Mouse (Mus musculus): ENCODE results near the gene Abhd11. TPM values are rescaled to one million over a fixed set of nuclear protein-coding genes. Genes with fewer than 3 reads are reported as not detected.

Abhd11 gene
- polyA plus RNA-seq, 1 experiment, result not detected

- peaks cover 22% of the 10 kb centered on the region for H3K4me1 ChIP-seq (ENCODE audit: control insufficient read depth, insufficient read depth, low read length)
- no peak for TF ChIP-seq POLR2A (IDR thresholded peaks at IDR 0.05; ENCODE audit: insufficient read depth, low read depth, low read length)
- TF ChIP-seq CTCF (IDR thresholded peaks at IDR 0.05; ENCODE audit: insufficient read depth, low read depth, low read length), result no peak
Observed at GRCm38 (mm10) chr5:135032581-135032980, 23.6 kb downstream of the Abhd11 start.

DNA sequence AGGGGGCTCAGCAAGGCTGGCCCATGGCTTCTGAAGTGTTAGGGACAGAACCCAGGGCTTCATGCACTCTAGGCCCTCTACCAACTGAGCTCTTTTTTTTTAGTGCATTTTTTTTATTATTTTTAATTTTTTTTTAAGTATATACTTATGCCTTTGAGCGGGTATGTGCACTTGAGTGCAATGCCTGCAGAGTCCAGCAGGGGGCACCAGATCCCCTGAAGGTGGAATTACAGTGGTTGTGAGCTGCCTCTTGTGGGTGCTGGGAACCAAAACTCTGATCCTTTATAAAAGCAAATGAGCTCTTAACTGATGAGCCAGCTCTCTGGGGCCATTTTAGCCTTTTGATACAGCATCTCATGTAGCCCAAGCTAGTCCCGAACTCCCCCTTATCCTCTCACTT is 25.6 kb downstream of the Abhd11 start:
- TF ChIP-seq CTCF (IDR thresholded peaks at IDR 0.05; ENCODE audit: insufficient read depth, low read depth, low read length), result no peak; the same call in 1 of the 2 replicates
- Histone ChIP-seq H3K4me1 (ENCODE audit: control insufficient read depth, insufficient read depth, low read length) (peaks cover 17% of the 10 kb centered on the region), H3K4me3 (ENCODE audit: insufficient read depth, low read depth, low read length) (no peak overlapping the region), H3K27ac (ENCODE audit: insufficient read depth, low read depth, low read length) (no peak overlapping the region)
- 96% methylated on average over 2 of the region's 2 CpGs for WGBS

More at GRCm38 (mm10) chr5:135032581-135032980, 23.6 kb downstream of the Abhd11 start:
- Histone ChIP-seq H3K27ac (ENCODE audit: insufficient read depth, low read depth, low read length) (no peak overlapping the region), H3K4me3 (ENCODE audit: insufficient read depth, low read depth, low read length) (no peak overlapping the region)
- whole genome bisulfite sequencing, result 91% methylated on average over 5 of the region's 5 CpGs

GRCm38 (mm10) chr5:135035608-135036359 is 26.8 kb downstream of the Abhd11 start:
- no peak overlapping the region for H3K27ac ChIP-seq (ENCODE audit: insufficient read depth, low read depth, low read length)
- no peak for TF ChIP-seq POLR2A (IDR thresholded peaks at IDR 0.05; ENCODE audit: insufficient read depth, low read depth, low read length)
- TF ChIP-seq CTCF (IDR thresholded peaks at IDR 0.05; ENCODE audit: insufficient read depth, low read depth, low read length), result no peak
- H3K4me3 ChIP-seq (ENCODE audit: insufficient read depth, low read depth, low read length), result no peak overlapping the region
- 61% methylated on average over 18 of the region's 18 CpGs for WGBS
- H3K4me1 ChIP-seq (ENCODE audit: control insufficient read depth, insufficient read depth, low read length), result peaks cover 29% of the 10 kb centered on the region

GRCm38 (mm10) chr5:135037946-135038345 is 29.0 kb downstream of the Abhd11 start:
- no peak overlapping the region for H3K4me3 ChIP-seq (ENCODE audit: insufficient read depth, low read depth, low read length)
- no peak for TF ChIP-seq CTCF (IDR thresholded peaks at IDR 0.05; ENCODE audit: insufficient read depth, low read depth, low read length)
- TF ChIP-seq POLR2A (IDR thresholded peaks at IDR 0.05; ENCODE audit: insufficient read depth, low read depth, low read length), result no peak
- WGBS, result 76% methylated on average over 3 of the region's 3 CpGs
- peaks cover 41% of the 10 kb centered on the region for H3K4me1 ChIP-seq (ENCODE audit: control insufficient read depth, insufficient read depth, low read length)
- no peak overlapping the region for H3K27ac ChIP-seq (ENCODE audit: insufficient read depth, low read depth, low read length)

DNA sequence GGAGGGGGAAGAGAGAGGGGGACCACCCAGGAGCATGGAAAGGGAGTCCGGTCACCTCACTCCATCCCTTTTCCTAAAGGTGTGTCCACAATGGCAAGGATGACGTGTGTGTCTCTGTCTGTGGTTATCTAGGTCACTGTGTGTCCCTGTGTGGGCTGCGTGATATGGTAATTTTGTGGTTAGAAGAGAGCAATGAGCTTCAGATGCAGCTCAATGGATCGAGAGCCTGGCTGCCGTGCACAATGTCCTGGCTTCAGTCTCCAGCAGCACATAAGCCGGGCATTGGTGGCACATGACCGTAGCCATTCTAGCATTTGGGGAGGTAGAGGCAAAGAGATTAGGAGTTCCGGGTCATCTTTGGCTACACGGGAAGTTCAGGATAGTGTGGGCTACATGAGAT is 30.6 kb downstream of the Abhd11 start:
- Histone ChIP-seq H3K4me1 (ENCODE audit: control insufficient read depth, insufficient read depth, low read length) (peaks cover 41% of the 10 kb centered on the region), H3K4me3 (ENCODE audit: insufficient read depth, low read depth, low read length) (no peak overlapping the region), H3K27ac (ENCODE audit: insufficient read depth, low read depth, low read length) (peak overlapping the region; percentile 26)
- TF ChIP-seq POLR2A (IDR thresholded peaks at IDR 0.05; ENCODE audit: insufficient read depth, low read depth, low read length) (no peak), CTCF (IDR thresholded peaks at IDR 0.05; ENCODE audit: insufficient read depth, low read depth, low read length) (no peak)
- WGBS, result 74% methylated on average over 9 of the region's 9 CpGs

DNA sequence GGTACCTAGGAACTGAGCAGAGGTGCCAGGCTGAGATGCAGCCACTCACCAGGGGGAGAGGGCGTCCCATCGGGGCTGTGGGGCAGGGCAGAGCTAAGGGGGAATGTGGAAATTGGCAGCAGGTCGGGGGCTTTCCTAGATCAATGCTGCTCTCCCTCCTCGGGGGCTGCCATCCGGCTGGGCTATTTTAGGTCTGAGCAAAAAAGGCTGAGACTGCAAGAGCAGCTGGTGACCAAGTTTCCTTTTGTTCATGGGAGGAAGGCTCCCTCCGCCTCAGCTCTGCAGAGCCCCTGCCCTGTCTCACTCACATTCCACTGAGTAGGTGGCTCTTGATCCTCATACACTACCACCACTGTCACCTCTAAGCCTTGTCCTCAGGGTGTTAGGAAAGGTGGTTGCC is 31.1 kb downstream of the Abhd11 start:
- WGBS, result 20% methylated on average over 6 of the region's 6 CpGs
- Histone ChIP-seq H3K4me1 (ENCODE audit: control insufficient read depth, insufficient read depth, low read length) (peaks cover 44% of the 10 kb centered on the region), H3K4me3 (ENCODE audit: insufficient read depth, low read depth, low read length) (no peak overlapping the region), H3K27ac (ENCODE audit: insufficient read depth, low read depth, low read length) (peak overlapping the region; percentile 26)
- TF ChIP-seq CTCF (IDR thresholded peaks at IDR 0.05; ENCODE audit: insufficient read depth, low read depth, low read length), result no peak
- TF ChIP-seq POLR2A (IDR thresholded peaks at IDR 0.05; ENCODE audit: insufficient read depth, low read depth, low read length), result no peak

DNA sequence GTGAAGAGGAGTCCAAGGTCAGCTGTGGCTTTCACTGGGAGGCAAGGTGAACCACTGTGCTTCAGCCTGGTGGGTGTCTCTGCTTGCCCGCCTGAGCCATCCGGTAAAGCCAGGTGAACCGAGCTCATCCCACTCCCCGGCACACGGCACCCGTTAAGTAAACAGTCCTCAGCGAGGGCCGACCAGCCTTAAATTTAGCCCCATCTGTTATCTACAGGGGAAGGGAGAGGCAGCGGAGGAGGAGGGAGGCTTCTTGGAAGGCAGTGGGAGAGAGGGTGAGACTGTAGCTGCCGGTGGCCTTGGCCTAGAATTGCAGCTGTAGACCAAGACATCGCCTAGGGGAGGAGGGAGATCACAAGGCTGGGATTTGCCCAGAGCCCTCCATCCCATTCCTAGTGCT is 31.8 kb downstream of the Abhd11 start:
- WGBS, result 61% methylated on average over 11 of the region's 11 CpGs
- no peak overlapping the region for H3K4me3 ChIP-seq (ENCODE audit: insufficient read depth, low read depth, low read length)
- peak overlapping the region; percentile 26 for H3K27ac ChIP-seq (ENCODE audit: insufficient read depth, low read depth, low read length)
- no peak for TF ChIP-seq POLR2A (IDR thresholded peaks at IDR 0.05; ENCODE audit: insufficient read depth, low read depth, low read length)
- no peak for TF ChIP-seq CTCF (IDR thresholded peaks at IDR 0.05; ENCODE audit: insufficient read depth, low read depth, low read length)
- H3K4me1 ChIP-seq (ENCODE audit: control insufficient read depth, insufficient read depth, low read length), result peaks cover 43% of the 10 kb centered on the region

DNA sequence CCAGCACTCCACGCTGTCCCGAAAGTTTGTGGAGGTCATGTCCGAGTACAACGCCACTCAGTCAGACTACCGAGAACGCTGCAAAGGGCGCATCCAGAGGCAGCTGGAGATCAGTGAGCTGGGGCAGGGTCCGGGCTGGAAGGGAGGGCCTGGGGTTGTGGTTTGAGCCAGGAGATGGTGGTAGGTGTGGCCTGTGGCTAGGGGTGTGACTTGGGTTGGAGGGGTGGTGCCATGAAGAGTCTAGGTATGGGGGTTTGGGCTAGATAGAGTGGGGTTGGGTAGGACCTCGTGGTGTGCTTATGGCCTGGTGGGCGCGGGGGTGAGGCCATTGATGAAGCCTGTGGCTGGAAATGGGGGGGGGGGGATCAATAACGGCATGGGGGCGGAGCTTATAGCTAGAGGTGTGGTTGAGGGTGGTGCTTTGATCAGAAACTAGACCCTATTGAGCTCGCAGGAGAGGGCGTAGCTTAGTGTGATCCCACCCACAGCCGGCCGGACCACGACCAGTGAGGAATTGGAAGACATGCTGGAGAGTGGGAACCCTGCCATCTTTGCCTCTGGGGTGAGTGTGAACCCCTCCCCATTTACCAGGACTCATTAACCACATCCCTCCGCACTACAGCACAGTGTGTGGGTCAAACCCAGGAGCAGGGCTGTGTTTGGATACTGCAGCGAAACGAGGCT is 33.3 kb downstream of the Abhd11 start:
- Histone ChIP-seq H3K4me1 (ENCODE audit: control insufficient read depth, insufficient read depth, low read length) (peaks cover 34% of the 10 kb centered on the region), H3K4me3 (ENCODE audit: insufficient read depth, low read depth, low read length) (no peak overlapping the region), H3K27ac (ENCODE audit: insufficient read depth, low read depth, low read length) (no peak overlapping the region)
- whole genome bisulfite sequencing, result 53% methylated on average over 21 of the region's 21 CpGs
- TF ChIP-seq CTCF (IDR thresholded peaks at IDR 0.05; ENCODE audit: insufficient read depth, low read depth, low read length) (no peak), POLR2A (IDR thresholded peaks at IDR 0.05; ENCODE audit: insufficient read depth, low read depth, low read length) (no peak)

DNA sequence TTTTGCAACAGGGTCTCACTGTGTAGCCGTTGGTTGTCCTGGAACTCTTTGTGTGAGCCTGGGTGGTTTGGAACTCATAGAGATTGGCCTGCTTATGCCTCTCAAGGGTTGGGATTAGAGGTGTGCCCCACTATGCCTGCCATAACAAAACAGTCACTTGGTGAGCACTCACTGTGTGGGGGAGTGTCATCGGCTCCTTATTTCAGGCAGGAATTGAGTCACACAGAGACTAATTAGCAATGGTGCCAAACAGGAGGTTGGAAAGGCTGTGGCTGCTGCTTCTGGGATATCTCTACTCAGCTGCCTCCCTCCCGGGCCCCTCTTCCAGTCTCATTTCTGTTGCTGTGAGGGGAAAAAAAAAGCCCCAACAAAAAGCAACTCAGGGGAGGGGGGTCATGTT is 35.6 kb downstream of the Abhd11 start:
- WGBS, result 39% methylated on average over 3 of the region's 3 CpGs
- TF ChIP-seq POLR2A (IDR thresholded peaks at IDR 0.05; ENCODE audit: insufficient read depth, low read depth, low read length) (no peak), CTCF (IDR thresholded peaks at IDR 0.05; ENCODE audit: insufficient read depth, low read depth, low read length) (no peak)
- Histone ChIP-seq H3K27ac (ENCODE audit: insufficient read depth, low read depth, low read length) (0 out of 2 replicates have a peak overlapping the region, but pooled peaks have one; percentile 45), H3K4me3 (ENCODE audit: insufficient read depth, low read depth, low read length) (no peak overlapping the region), H3K4me1 (ENCODE audit: control insufficient read depth, insufficient read depth, low read length) (peaks cover 32% of the 10 kb centered on the region)

Data from olfactory bulb, adult 2 months (tissue).